Mouse (Mus musculus) embryo, embryonic 11 days (tissue): Measurements from ENCODE around the gene Cfap97d1.
"Not testable (repeated sequence)": the region's sequence is repeated elsewhere in the genome, so short reads cannot be mapped to it uniquely, and the experiment has no call there.

Experiments
- DNase-seq: peaks from one replicate; pipeline ENCODE4 v3.0.0-alpha.2; 2015

Gene Cfap97d1

GRCm38 (mm10) chr11:101974181-101974580, 9.9 kb upstream of the Cfap97d1 start:
- DNase-seq, result no peak

- peak; percentile 52 for DNase-seq
Measured at GRCm38 (mm10) chr11:101974923-101975322, 9.2 kb upstream of the Cfap97d1 start.

- no peak for DNase-seq
Measured at GRCm38 (mm10) chr11:101976949-101977348, 7.1 kb upstream of the Cfap97d1 start.

- no peak for DNase-seq
Measured at GRCm38 (mm10) chr11:101979140-101979539, 4.9 kb upstream of the Cfap97d1 start.

GRCm38 (mm10) chr11:101980603-101981157, 3.4 kb upstream of the Cfap97d1 start:
- DNase-seq, result no peak

GRCm38 (mm10) chr11:101981850-101982249, 2.2 kb upstream of the Cfap97d1 start:
- DNase-seq, result no peak

GRCm38 (mm10) chr11:101982981-101983411, 1.1 kb upstream of the Cfap97d1 start:
- no peak for DNase-seq

GRCm38 (mm10) chr11:101983431-101983921, 603 bp upstream of the Cfap97d1 start:
- no peak for DNase-seq

GRCm38 (mm10) chr11:101985450-101985849, 1.4 kb downstream of the Cfap97d1 start:
- DNase-seq, result not testable (repeated sequence)

- peak; percentile 88 for DNase-seq
Measured at GRCm38 (mm10) chr11:101985990-101986389, 1.9 kb downstream of the Cfap97d1 start.

- no peak for DNase-seq
Measured at GRCm38 (mm10) chr11:101986913-101987312, 2.8 kb downstream of the Cfap97d1 start, which contains the start of gene Dusp3. Gene Dusp3, minus strand, starts transcription at chr11:101987013.

GRCm38 (mm10) chr11:101990244-101990643, 6.2 kb downstream of the Cfap97d1 start:
- no peak for DNase-seq

- DNase-seq, result no peak
Measured at GRCm38 (mm10) chr11:101991813-101992212, 7.7 kb downstream of the Cfap97d1 start.

GRCm38 (mm10) chr11:101992411-101992810, 8.3 kb downstream of the Cfap97d1 start:
- no peak for DNase-seq

GRCm38 (mm10) chr11:101994100-101994499, 10.0 kb downstream of the Cfap97d1 start:
- no peak for DNase-seq

- DNase-seq, result no peak
Measured at GRCm38 (mm10) chr11:101995938-101996337, 11.9 kb downstream of the Cfap97d1 start.

GRCm38 (mm10) chr11:101998258-101998657, 14.2 kb downstream of the Cfap97d1 start:
- DNase-seq, result no peak

GRCm38 (mm10) chr11:101999466-101999865, 15.4 kb downstream of the Cfap97d1 start:
- peak; percentile 26 for DNase-seq

- no peak for DNase-seq
Measured at GRCm38 (mm10) chr11:102004251-102004650, 20.2 kb downstream of the Cfap97d1 start.

- no peak for DNase-seq
Measured at GRCm38 (mm10) chr11:102006271-102006670, 22.2 kb downstream of the Cfap97d1 start.

GRCm38 (mm10) chr11:102006688-102007087, 22.6 kb downstream of the Cfap97d1 start:
- DNase-seq, result no peak

GRCm38 (mm10) chr11:102008372-102008771, 24.3 kb downstream of the Cfap97d1 start:
- DNase-seq, result no peak

- no peak for DNase-seq
Measured at GRCm38 (mm10) chr11:102008954-102009637, 25.0 kb downstream of the Cfap97d1 start.

- peak; percentile 46 for DNase-seq
Measured at GRCm38 (mm10) chr11:102010140-102010539, 26.1 kb downstream of the Cfap97d1 start.
